Comparison of ENCODE assay signal across 10 mouse cellular contexts in the genomic region with DNA sequence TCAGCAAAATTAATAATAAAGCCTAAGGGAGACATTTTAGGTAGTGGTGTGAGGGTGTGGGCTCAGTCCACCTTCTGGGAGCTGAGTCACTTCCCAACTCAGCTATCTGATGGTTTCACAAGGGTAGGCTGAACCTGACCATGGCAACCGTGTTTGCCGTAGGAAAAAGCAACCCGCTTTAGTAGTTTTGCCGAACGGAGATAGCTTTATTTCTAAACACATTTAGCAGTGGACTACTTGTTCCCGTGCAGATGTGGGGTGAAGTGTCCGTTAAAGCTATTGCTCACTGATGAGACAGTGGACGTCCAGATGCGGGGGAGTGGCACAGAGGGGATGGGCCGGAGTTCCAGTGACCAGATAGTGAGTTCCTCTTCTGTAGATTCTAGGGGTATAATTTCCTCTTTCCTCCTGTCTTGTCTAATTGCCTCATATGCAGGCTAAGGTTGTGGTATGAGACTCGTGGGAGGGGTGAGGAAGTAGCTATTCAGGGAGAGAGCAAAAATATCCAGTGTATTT.
DNase-seq lines count a peak whose midpoint lies in the region; ATAC-seq lines count a peak whose summit lies in the region.
"Had no signal": no experiment of that assay in that cellular context is flagged by ENCODE, and none has a peak within 500 bp of the region (broad histone marks: within the 10 kb centered on the region; RNA-seq: fewer than 3 reads in every experiment).

No protein-coding gene starts in this region.

- DNase-seq in lung, postnatal 25 days (ENCODE audit: low spot score): no peak
- DNase-seq in spleen, postnatal 36 days (ENCODE audit: low spot score in 2 of 2): peak; percentile 45 to 59
- DNase-seq in layer of hippocampus, adult 18-20 months (ENCODE audit: low spot score in 2 of 2): no peak
- DNase-seq in thymus, postnatal 14 days: no peak
- DNase-seq: cerebellum, postnatal 10 days had no signal

- peak overlapping the region; percentile 30; the same call in 1 of the 2 replicates for H3K4me2 ChIP-seq in lung, embryonic 16.5 days (ENCODE audit: low read depth, low read length)
- H3K4me2 ChIP-seq in liver, embryonic 12.5 days: peak overlapping the region; percentile 72

- H3K4me3 ChIP-seq in lung, embryonic 16.5 days (ENCODE audit: low read length): no peak overlapping the region
- peak overlapping the region; percentile 45 for H3K4me3 ChIP-seq in liver, embryonic 12.5 days

- ATAC-seq in lung, embryonic 16.5 days (ENCODE audit: low read depth): no peak
- peak; percentile 81 for ATAC-seq in erythroblast, adult 5-6 weeks (replicated peaks; ENCODE audit: low FRiP score, poor library complexity, severe bottlenecking)
- ATAC-seq in liver, embryonic 12.5 days: peak; percentile 76
- ATAC-seq: forebrain, embryonic 16.5 days had no signal

- H3K9me3 ChIP-seq in lung, embryonic 16.5 days (ENCODE audit: control insufficient read depth, low read length): no peaks in the 10 kb centered on the region
- H3K9me3 ChIP-seq in liver, embryonic 12.5 days (replicated peaks): no peaks in the 10 kb centered on the region
- H3K9me3 ChIP-seq: midbrain, embryonic 10.5 days had no signal

- H3K27me3 ChIP-seq in lung, embryonic 16.5 days (ENCODE audit: control insufficient read depth, insufficient read depth, low read depth, low read length): no peaks in the 10 kb centered on the region
- 0 out of 2 replicates have a peak, but pooled peaks cover 6% of the 10 kb centered on the region for H3K27me3 ChIP-seq in liver, embryonic 12.5 days (replicated peaks)

- no peak overlapping the region for H3K27ac ChIP-seq in lung, embryonic 16.5 days (ENCODE audit: low read length)
- peak overlapping the region; percentile 85 for H3K27ac ChIP-seq in liver, embryonic 12.5 days
- H3K27ac ChIP-seq: midbrain, embryonic 10.5 days had no signal

- H3K36me3 ChIP-seq in lung, embryonic 16.5 days (ENCODE audit: control insufficient read depth, insufficient read depth, low read length): no peaks in the 10 kb centered on the region
- no peaks in the 10 kb centered on the region for H3K36me3 ChIP-seq in liver, embryonic 12.5 days
- H3K36me3 ChIP-seq: midbrain, embryonic 10.5 days had no signal

- 60% methylated on average over 11 of the region's 11 CpGs for WGBS in lung, embryonic 16.5 days
- WGBS in liver, embryonic 12.5 days (ENCODE audit: insufficient replicate concordance): 12% methylated on average over 11 of the region's 11 CpGs

- no peak overlapping the region for H3K9ac ChIP-seq in lung, embryonic 16.5 days (ENCODE audit: low read length)
- H3K9ac ChIP-seq in liver, embryonic 12.5 days: peak overlapping the region; percentile 65

- peaks cover 15% of the 10 kb centered on the region for H3K4me1 ChIP-seq in lung, embryonic 16.5 days (replicated peaks; ENCODE audit: control insufficient read depth, insufficient read depth, low read length)
- peaks cover 85% of the 10 kb centered on the region for H3K4me1 ChIP-seq in liver, embryonic 12.5 days

Comparison
In these comparisons a context has a peak if more than half of its experiments do, and no peak if none do; other contexts are left out.
1. DNase-seq: peak in spleen, postnatal 36 days (2 of 2); none in lung, postnatal 25 days (single experiment), layer of hippocampus, adult 18-20 months (0 of 2) and thymus, postnatal 14 days (single experiment).